Mouse (Mus musculus) kidney, adult 11 months (tissue): Measurements from ENCODE around the gene Gm7694.

ENCODE experiments used
- DNase-seq: peaks from one replicate; pipeline ENCODE4 v3.0.0; 2022

Gm7694 gene

DNA sequence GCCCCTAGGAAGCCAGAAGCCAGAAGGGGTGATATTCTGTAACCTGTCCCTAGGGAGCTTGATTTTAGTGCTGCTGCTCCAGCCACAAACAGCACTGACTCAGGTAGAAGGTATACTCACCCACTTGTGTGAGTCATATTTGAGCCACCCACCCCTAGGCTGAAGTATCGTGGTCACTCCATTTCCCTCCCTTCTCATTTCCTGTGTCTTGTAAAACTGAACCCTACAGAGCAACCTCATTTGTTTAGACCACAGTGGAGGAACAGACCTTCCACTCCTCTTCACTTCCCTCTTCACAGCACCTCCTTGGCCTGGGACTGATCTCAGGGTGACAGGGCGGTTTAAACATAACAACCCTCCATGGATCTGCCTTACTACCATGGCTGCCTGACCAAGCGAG is 29.1 kb downstream of the Gm7694 start, which contains the start of gene Sh2d1b1:
Gene Sh2d1b1, plus strand, starts transcription at position 305 of the 400 bp plus-strand sequence.
- DNase-seq = no peak

DNA sequence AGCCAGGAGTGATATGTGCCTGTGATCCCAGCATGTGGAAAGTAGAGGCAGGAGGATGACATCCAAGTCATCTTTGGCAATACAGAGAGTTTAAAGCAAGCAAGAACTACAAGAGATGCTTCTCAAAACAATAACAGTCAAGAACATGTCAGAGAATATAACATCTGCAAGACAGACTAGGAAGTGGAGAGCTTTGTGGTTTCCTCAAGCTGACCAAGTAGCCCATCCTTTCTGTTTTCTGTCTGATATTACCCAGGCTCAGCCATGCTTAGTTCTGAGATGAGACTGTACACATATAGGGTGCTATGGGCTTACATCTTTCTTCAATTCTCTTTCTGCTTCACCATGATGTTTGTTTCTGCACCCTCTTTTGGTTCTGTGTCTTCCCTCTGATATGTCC is 32.9 kb downstream of the Gm7694 start:
- no peak for DNase-seq

DNA sequence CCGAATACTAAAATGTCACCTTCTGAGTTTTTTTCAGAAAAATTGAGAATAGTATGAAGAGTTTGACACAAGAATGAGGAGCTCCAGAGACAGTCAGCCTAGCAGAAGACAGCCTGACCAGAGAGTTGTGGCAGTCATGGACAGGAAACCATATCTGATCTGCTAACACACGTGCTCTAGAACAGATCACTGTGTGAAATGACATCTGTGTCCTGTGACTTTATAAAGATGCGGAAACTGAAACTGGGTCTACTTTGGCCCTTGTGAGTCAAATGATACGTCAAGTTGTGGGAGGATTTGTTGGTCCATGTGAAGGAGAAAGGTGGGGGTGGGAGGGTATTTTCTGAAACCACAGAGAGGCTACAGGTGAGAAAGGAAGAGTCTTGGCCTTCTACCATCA is 35.4 kb downstream of the Gm7694 start:
- no peak for DNase-seq

DNA sequence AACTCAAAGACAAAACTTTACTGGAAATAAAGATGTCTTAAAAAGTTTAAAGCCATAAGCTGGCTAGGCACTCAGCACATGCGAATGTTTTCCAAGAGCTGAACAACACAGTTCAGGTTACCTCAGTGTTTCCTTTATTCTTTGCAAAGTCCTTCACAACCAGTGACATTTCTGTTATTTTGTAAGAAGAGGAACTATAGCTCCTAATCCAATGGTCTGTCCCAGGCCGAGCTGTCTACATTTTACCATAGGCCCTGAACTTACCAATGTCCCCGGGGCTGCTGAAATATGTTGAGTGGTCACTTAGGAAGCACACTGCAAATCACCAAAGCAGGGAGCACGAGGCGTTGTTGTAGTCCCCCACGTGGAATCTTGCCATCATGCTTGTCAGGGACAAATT is 35.9 kb downstream of the Gm7694 start:
- no peak for DNase-seq

DNA sequence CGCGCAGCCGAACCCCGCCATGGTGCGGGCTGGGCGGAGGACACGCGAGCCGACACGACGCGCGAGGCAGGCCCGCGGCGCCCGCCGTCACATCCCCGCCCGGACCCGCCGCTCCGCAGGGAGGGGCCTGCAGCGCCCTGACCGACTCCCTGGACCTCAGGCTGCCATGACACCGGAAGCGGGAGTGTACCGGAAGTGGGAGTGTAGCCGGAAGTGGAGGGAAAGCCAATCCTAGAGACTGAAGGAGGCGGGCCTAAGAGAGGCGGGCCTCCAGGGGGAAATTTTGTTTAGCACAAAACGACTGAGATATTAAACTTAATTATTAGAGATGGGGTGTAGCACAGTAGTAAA is 50.6 kb downstream of the Gm7694 start:
- peak; percentile 81 for DNase-seq

DNA sequence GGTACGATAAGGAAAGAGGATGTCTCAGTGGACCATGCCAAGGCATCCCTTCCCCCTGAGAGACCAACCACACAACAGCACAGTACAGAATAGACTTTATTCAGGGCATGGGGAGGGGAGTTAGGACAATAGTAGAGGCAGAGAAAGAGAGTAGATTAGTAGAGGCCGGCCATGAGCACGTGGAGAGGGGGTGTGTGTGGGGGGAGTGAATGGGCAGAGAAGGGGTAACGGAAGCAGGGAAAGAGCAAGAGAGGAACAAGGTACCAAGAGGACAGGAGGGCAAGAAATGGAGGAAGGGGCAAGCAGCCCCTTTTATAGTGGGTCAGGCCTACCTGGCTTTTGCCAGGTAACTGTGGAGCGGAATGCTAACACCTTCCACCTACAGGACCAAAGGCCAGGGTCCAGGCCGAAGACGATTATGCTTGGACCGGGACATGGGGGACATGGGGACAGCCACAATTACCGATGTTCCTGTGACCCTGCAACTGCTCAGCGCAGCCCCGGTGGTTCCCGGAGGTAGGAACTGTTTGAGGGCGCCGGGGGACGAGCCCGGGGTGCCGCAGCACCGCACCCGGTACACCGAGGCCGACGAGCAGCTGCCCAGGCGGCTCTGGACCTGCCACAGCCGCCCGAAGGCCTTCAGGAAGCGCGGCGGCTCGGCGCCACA is 51.1 kb downstream of the Gm7694 start:
- DNase-seq = peak; percentile 8
